Mouse (Mus musculus) heart, embryonic 11.5 days (tissue): ENCODE data around the gene Vrk1. TPM values are rescaled to one million over a fixed set of nuclear protein-coding genes. Genes with fewer than 3 reads are reported as not detected.

Source experiments
- ATAC-seq: fragments of 200-750 bp; cut with Nextera tagmentation; replicated peaks from 2 replicates; pipeline ENCODE4 v1.8.0; 2017; ENCODE audit warnings: moderate library complexity; ENCODE audit not compliant: insufficient number of reproducible peaks, low FRiP score, low TSS enrichment
- H3K27ac ChIP-seq: fragments of 300-500 bp; sonication (generic); 2 replicates; pipeline ENCODE4 v1.5.1; 2014; ENCODE audit warnings: mild to moderate bottlenecking, low read depth, low read length
- H3K27me3 ChIP-seq: fragments of 300-500 bp; sonication (generic); 2 replicates; pipeline ENCODE4 v1.6.1; 2014; ENCODE audit warnings: mild to moderate bottlenecking, low read length, mixed read lengths; ENCODE audit not compliant: control insufficient read depth, insufficient read depth
- H3K36me3 ChIP-seq: fragments of 300-500 bp; sonication (generic); 2 replicates; pipeline ENCODE4 v1.6.1; 2014; ENCODE audit warnings: mild to moderate bottlenecking, low read length, moderate library complexity, mixed read lengths; ENCODE audit not compliant: control insufficient read depth, insufficient read depth
- H3K4me1 ChIP-seq: fragments of 300-500 bp; sonication (generic); 2 replicates; pipeline ENCODE4 v1.6.1; 2014; ENCODE audit warnings: low read length; ENCODE audit not compliant: control insufficient read depth, insufficient read depth
- H3K4me2 ChIP-seq: fragments of 300-500 bp; sonication (generic); 2 replicates; pipeline ENCODE4 v1.6.1; 2014; ENCODE audit warnings: mild to moderate bottlenecking, moderate library complexity
- H3K4me3 ChIP-seq: fragments of 300-500 bp; sonication (generic); 2 replicates; pipeline ENCODE4 v1.5.1; 2014; ENCODE audit warnings: low read depth, low read length
- H3K9ac ChIP-seq: fragments of 300-500 bp; sonication (generic); 2 replicates; pipeline ENCODE4 v1.6.1; 2014; ENCODE audit warnings: mild to moderate bottlenecking, low read depth, low read length, moderate library complexity
- H3K9me3 ChIP-seq: fragments of 300-500 bp; sonication (generic); replicated peaks from 2 replicates; pipeline ENCODE4 v1.6.1; 2016; ENCODE audit warnings: low read length; ENCODE audit not compliant: control insufficient read depth
- WGBS: fragments of 180-500 bp; shearing (Covaris S2); extraction: QIAGEN DNeasy Blood & Tissue Kit; methylation state at CpG from one replicate; pipeline ENCODE4 v1.1.7; 2014; ENCODE audit not compliant: insufficient replicate concordance; 5-methylcytosine and 5-hydroxymethylcytosine counted together
- polyA plus RNA-seq: library from polyadenylated mRNA; unstranded; fragments of >200 nt; fragmentation: Nextera tagmentation; extraction: Ambion mirVana; gene quantifications from 2 replicates; pipeline ENCODE4 v1.2.1, GENCODE M21; 2014

The Vrk1 gene
- polyA plus RNA-seq, 1 experiment from 2014 or later: 49.8 TPM

GRCm38 (mm10) chr12:105971182-105971581 is 38.8 kb upstream of the Vrk1 start:
- Histone ChIP-seq H3K4me2 (no peak overlapping the region), H3K36me3 (no peaks in the 10 kb centered on the region), H3K27me3 (no peaks in the 10 kb centered on the region), H3K4me3 (no peak overlapping the region), H3K27ac (no peak overlapping the region), H3K9ac (no peak overlapping the region), H3K9me3 (no peaks in the 10 kb centered on the region), H3K4me1 (no peaks in the 10 kb centered on the region)
- ATAC-seq: no peak
- 65% methylated on average over 7 of the region's 7 CpGs for WGBS

- ATAC-seq: no peak
- WGBS: 85% methylated on average over 8 of the region's 8 CpGs
- Histone ChIP-seq H3K36me3 (no peaks in the 10 kb centered on the region), H3K9me3 (no peaks in the 10 kb centered on the region), H3K4me2 (no peak overlapping the region), H3K9ac (no peak overlapping the region), H3K4me3 (no peak overlapping the region), H3K27me3 (no peaks in the 10 kb centered on the region), H3K4me1 (no peaks in the 10 kb centered on the region), H3K27ac (no peak overlapping the region)
These were observed 37.4 kb upstream of the Vrk1 start for GRCm38 (mm10) chr12:105972673-105973072.

- Histone ChIP-seq H3K27me3 (no peaks in the 10 kb centered on the region), H3K36me3 (no peaks in the 10 kb centered on the region), H3K4me1 (no peaks in the 10 kb centered on the region), H3K4me2 (no peak overlapping the region), H3K9me3 (no peaks in the 10 kb centered on the region), H3K27ac (no peak overlapping the region), H3K4me3 (no peak overlapping the region), H3K9ac (no peak overlapping the region)
- ATAC-seq: no peak; the same call in 1 of the 2 replicates
- WGBS: 61% methylated on average over 9 of the region's 9 CpGs
These were observed 36.3 kb upstream of the Vrk1 start for GRCm38 (mm10) chr12:105973691-105974090.

GRCm38 (mm10) chr12:105974107-105974506 is 35.9 kb upstream of the Vrk1 start:
- ATAC-seq: no peak
- Histone ChIP-seq H3K36me3 (no peaks in the 10 kb centered on the region), H3K4me3 (no peak overlapping the region), H3K9me3 (no peaks in the 10 kb centered on the region), H3K4me2 (no peak overlapping the region), H3K9ac (no peak overlapping the region), H3K27me3 (no peaks in the 10 kb centered on the region), H3K4me1 (no peaks in the 10 kb centered on the region), H3K27ac (no peak overlapping the region)
- 65% methylated on average over 5 of the region's 5 CpGs for WGBS

GRCm38 (mm10) chr12:105981121-105981973 is 28.7 kb upstream of the Vrk1 start:
- Histone ChIP-seq H3K9ac (peak overlapping the region; percentile 67), H3K4me2 (peak overlapping the region; percentile 62), H3K9me3 (peaks cover 6% of the 10 kb centered on the region; the same call in 1 of the 2 replicates), H3K4me1 (no peaks in the 10 kb centered on the region), H3K4me3 (peak overlapping the region; percentile 18), H3K27me3 (no peaks in the 10 kb centered on the region), H3K36me3 (no peaks in the 10 kb centered on the region), H3K27ac (no peak overlapping the region)
- WGBS: 17% methylated on average over 14 of the region's 16 CpGs
- peak; percentile 68 for ATAC-seq

- no peak; the same call in 1 of the 2 replicates for ATAC-seq
- no peak overlapping the region for H3K9ac ChIP-seq
- peak overlapping the region; percentile 62 for H3K4me2 ChIP-seq
- no peaks in the 10 kb centered on the region for H3K27me3 ChIP-seq
- H3K4me1 ChIP-seq: no peaks in the 10 kb centered on the region
- H3K27ac ChIP-seq: no peak overlapping the region
- peak overlapping the region; percentile 18 for H3K4me3 ChIP-seq
- WGBS: 91% methylated on average over 6 of the region's 7 CpGs
- H3K36me3 ChIP-seq: no peaks in the 10 kb centered on the region
- peaks cover 6% of the 10 kb centered on the region; the same call in 1 of the 2 replicates for H3K9me3 ChIP-seq
These were observed 28.1 kb upstream of the Vrk1 start for GRCm38 (mm10) chr12:105981974-105982305.

- no peak overlapping the region for H3K4me3 ChIP-seq
- no peaks in the 10 kb centered on the region for H3K27me3 ChIP-seq
- ATAC-seq: no peak
- no peak overlapping the region for H3K4me2 ChIP-seq
- no peak overlapping the region for H3K9ac ChIP-seq
- H3K9me3 ChIP-seq: peaks cover 6% of the 10 kb centered on the region; the same call in 1 of the 2 replicates
- H3K4me1 ChIP-seq: no peaks in the 10 kb centered on the region
- 78% methylated on average over 6 of the region's 6 CpGs for WGBS
- no peak overlapping the region for H3K27ac ChIP-seq
- H3K36me3 ChIP-seq: no peaks in the 10 kb centered on the region
These were observed 27.4 kb upstream of the Vrk1 start for GRCm38 (mm10) chr12:105982598-105982997.

- H3K27ac ChIP-seq: no peak overlapping the region
- no peak overlapping the region for H3K4me2 ChIP-seq
- H3K4me1 ChIP-seq: no peaks in the 10 kb centered on the region
- no peak overlapping the region for H3K4me3 ChIP-seq
- 84% methylated on average over 9 of the region's 9 CpGs for WGBS
- no peak for ATAC-seq
- H3K9ac ChIP-seq: no peak overlapping the region
- no peaks in the 10 kb centered on the region for H3K27me3 ChIP-seq
- H3K36me3 ChIP-seq: no peaks in the 10 kb centered on the region
- peaks cover 6% of the 10 kb centered on the region; the same call in 1 of the 2 replicates for H3K9me3 ChIP-seq
These were observed 26.5 kb upstream of the Vrk1 start for GRCm38 (mm10) chr12:105983499-105983898.

GRCm38 (mm10) chr12:105988434-105988833 is 21.6 kb upstream of the Vrk1 start:
- WGBS: 82% methylated on average over 4 of the region's 4 CpGs
- Histone ChIP-seq H3K27ac (no peak overlapping the region), H3K4me1 (no peaks in the 10 kb centered on the region), H3K9me3 (peaks cover 4% of the 10 kb centered on the region; the same call in 1 of the 2 replicates), H3K9ac (no peak overlapping the region), H3K4me3 (no peak overlapping the region), H3K27me3 (no peaks in the 10 kb centered on the region), H3K4me2 (no peak overlapping the region), H3K36me3 (no peaks in the 10 kb centered on the region)
- no peak for ATAC-seq
